Mouse (Mus musculus) brain, embryonic 14.5 days (tissue): Measurements from ENCODE around the gene Vav2.

Experiments
- CTCF ChIP-seq: fragments of 200-500 bp; IDR thresholded peaks from 2 replicates; pipeline ENCODE4 v1.5.1; 2012; ENCODE audit warnings: inconsistent platforms, mild to moderate bottlenecking, moderate library complexity, borderline replicate concordance; ENCODE audit not compliant: insufficient read depth, insufficient read length; ENCODE audit errors: extremely low read depth
- POLR2A ChIP-seq: fragments of 200-500 bp; IDR thresholded peaks from 2 replicates; pipeline ENCODE4 v1.6.1; 2012; ENCODE audit warnings: mild to moderate bottlenecking, inconsistent platforms, borderline replicate concordance; ENCODE audit not compliant: poor library complexity, insufficient read depth, insufficient read length, severe bottlenecking; ENCODE audit errors: extremely low read depth

DNA sequence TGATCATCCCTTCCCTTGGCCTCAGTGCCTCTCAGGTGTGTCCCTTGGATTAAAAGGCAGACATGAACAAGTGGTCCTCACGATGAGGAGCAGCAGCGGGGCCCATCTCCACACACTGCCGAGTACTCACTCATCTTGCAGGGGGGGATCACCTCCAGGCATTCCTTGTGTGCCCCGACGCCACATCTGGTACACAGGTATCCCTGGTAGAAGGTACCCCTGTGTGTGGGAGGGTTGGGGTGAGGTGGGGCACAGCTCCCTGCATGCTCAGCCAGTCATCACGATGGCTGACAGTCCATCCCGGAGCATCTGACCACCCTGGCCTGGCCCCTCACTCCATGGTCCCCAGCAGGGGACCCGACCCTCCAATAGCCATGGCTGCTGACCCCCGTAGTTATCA lies 145.1 kb downstream of the Vav2 start:
- no peak for TF ChIP-seq CTCF
- TF ChIP-seq POLR2A, result no peak
